8 mouse cellular contexts compared by ENCODE assay signal in genomic region chr12:17882117-17883116, GRCm38 (mm10).
DNase-seq lines count a peak whose midpoint lies in the region; ATAC-seq and TF ChIP-seq lines count a peak whose summit lies in the region.
"Not testable (repeated sequence)": the region's sequence is repeated elsewhere in the genome, so short reads cannot be mapped to it uniquely, and the experiment has no call there.

No protein-coding gene starts in this region.

- H3K36me3 ChIP-seq in ES-Bruce4 (ENCODE audit: control insufficient read depth, insufficient read depth, low read length, poor library complexity, severe bottlenecking); hindbrain, embryonic 14.5 days (replicated peaks; ENCODE audit: control insufficient read depth, insufficient read depth); liver, embryonic 16.5 days (ENCODE audit: control insufficient read depth, insufficient read depth); stomach, embryonic 16.5 days (ENCODE audit: control insufficient read depth, insufficient read depth, low read length): not testable (repeated sequence)

- not testable (repeated sequence) for TF ChIP-seq EP300 in ES-Bruce4 (IDR thresholded peaks at IDR 0.05; ENCODE audit: insufficient read depth, low read depth, low read length)

- H3K4me2 ChIP-seq in hindbrain, embryonic 14.5 days (replicated peaks), result peak overlapping the region; percentile 57
- H3K4me2 ChIP-seq in liver, embryonic 16.5 days (ENCODE audit: low read depth, low read length), result peak overlapping the region; percentile 46
- H3K4me2 ChIP-seq in stomach, embryonic 16.5 days (ENCODE audit: low read depth, low read length), result peak overlapping the region; percentile 61

- TF ChIP-seq POLR2A in ES-Bruce4 (IDR thresholded peaks at IDR 0.05; ENCODE audit: insufficient read depth, low read length); cortical plate, adult 2 months (IDR thresholded peaks at IDR 0.05; ENCODE audit: extremely low read depth, insufficient read depth, low read length): not testable (repeated sequence)

- not testable (repeated sequence) for ATAC-seq in hindbrain, embryonic 14.5 days (ENCODE audit: low FRiP score); liver, embryonic 16.5 days (ENCODE audit: low read depth); stomach, embryonic 16.5 days (ENCODE audit: insufficient read depth, low FRiP score)

- H3K27ac ChIP-seq in ES-Bruce4 (ENCODE audit: insufficient read depth, low read length), result not testable (repeated sequence)
- H3K27ac ChIP-seq in cortical plate, adult 2 months (ENCODE audit: insufficient read depth, low read length), result peak overlapping the region; percentile 90
- peak overlapping the region; percentile 77 for H3K27ac ChIP-seq in gastrocnemius, adult 2 months
- H3K27ac ChIP-seq in hindbrain, embryonic 14.5 days, result peak overlapping the region; percentile 90
- H3K27ac ChIP-seq in liver, embryonic 16.5 days (ENCODE audit: low read length), result peak overlapping the region; percentile 52; the same call in 1 of the 2 replicates
- H3K27ac ChIP-seq in stomach, embryonic 16.5 days (ENCODE audit: low read length), result peak overlapping the region; percentile 85

- intact Hi-C loops in gastrocnemius, adult 2 months (cut with DNase I), result not testable (repeated sequence)

- H3K9ac ChIP-seq in ES-Bruce4 (ENCODE audit: low read depth, poor library complexity, severe bottlenecking), result peak overlapping the region; percentile 74
- H3K9ac ChIP-seq in hindbrain, embryonic 14.5 days, result peak overlapping the region; percentile 81
- H3K9ac ChIP-seq in liver, embryonic 16.5 days (ENCODE audit: low read depth, low read length), result peak overlapping the region; percentile 61
- peak overlapping the region; percentile 93 for H3K9ac ChIP-seq in stomach, embryonic 16.5 days (ENCODE audit: low read length)

- 2% methylated on average over 53 of the region's 65 CpGs for WGBS in hindbrain, embryonic 14.5 days
- 2% methylated on average over 59 of the region's 65 CpGs for WGBS in liver, embryonic 16.5 days (ENCODE audit: insufficient replicate concordance)
- WGBS in stomach, embryonic 16.5 days, result 2% methylated on average over 52 of the region's 65 CpGs

- H3K4me3 ChIP-seq in ES-Bruce4 (ENCODE audit: low read depth, low read length), result peak overlapping the region; percentile 59
- peak overlapping the region; percentile 36 for H3K4me3 ChIP-seq in cortical plate, adult 2 months (ENCODE audit: insufficient read depth, low read length)
- H3K4me3 ChIP-seq in gastrocnemius, adult 2 months, result peak overlapping the region; percentile 86
- H3K4me3 ChIP-seq in hindbrain, embryonic 14.5 days (replicated peaks; ENCODE audit: low read length), result peak overlapping the region; percentile 61
- peak overlapping the region; percentile 68 for H3K4me3 ChIP-seq in liver, embryonic 16.5 days (ENCODE audit: low read depth, low read length)
- peak overlapping the region; percentile 83 for H3K4me3 ChIP-seq in stomach, embryonic 16.5 days (replicated peaks; ENCODE audit: low read length)

- H3K9me3 ChIP-seq in ES-Bruce4 (replicated peaks; ENCODE audit: control insufficient read depth, insufficient read depth, low read length, poor library complexity, severe bottlenecking); liver, embryonic 16.5 days (replicated peaks; ENCODE audit: control insufficient read depth, low read length); stomach, embryonic 16.5 days (replicated peaks; ENCODE audit: control insufficient read depth, low read length): not testable (repeated sequence)
- peaks cover 18% of the 10 kb centered on the region; the same call in 1 of the 2 replicates for H3K9me3 ChIP-seq in hindbrain, embryonic 14.5 days (ENCODE audit: control insufficient read depth, low read length)

- H3K4me1 ChIP-seq in ES-Bruce4 (ENCODE audit: control insufficient read depth, insufficient read depth, low read length); cortical plate, adult 2 months (ENCODE audit: control insufficient read depth, insufficient read depth, low read length); hindbrain, embryonic 14.5 days (replicated peaks; ENCODE audit: control insufficient read depth, insufficient read depth, low read length); liver, embryonic 16.5 days (ENCODE audit: control insufficient read depth, low read depth, low read length); stomach, embryonic 16.5 days (ENCODE audit: control insufficient read depth, insufficient read depth, low read length): not testable (repeated sequence)

- peak; percentile 16 for DNase-seq in gastrocnemius, adult 2 months
- not testable (repeated sequence) for DNase-seq in hindbrain, embryonic 14.5 days (ENCODE audit: low spot score)
- DNase-seq in layer of hippocampus, adult 9-11 months, result peak; percentile 13
- DNase-seq in neural tube, embryonic 10.5 days (ENCODE audit: extremely low spot score, low spot score), result peak; percentile 47

- H3K27me3 ChIP-seq in ES-Bruce4 (ENCODE audit: control insufficient read depth, insufficient read depth, low read length, poor library complexity, severe bottlenecking); hindbrain, embryonic 14.5 days (ENCODE audit: control insufficient read depth, insufficient read depth, low read length); liver, embryonic 16.5 days (ENCODE audit: control insufficient read depth, insufficient read depth, low read depth, low read length); stomach, embryonic 16.5 days (ENCODE audit: control insufficient read depth, insufficient read depth, low read length): not testable (repeated sequence)

- TF ChIP-seq CTCF in ES-Bruce4 (IDR thresholded peaks at IDR 0.05; ENCODE audit: low read depth, low read length); cortical plate, adult 2 months (IDR thresholded peaks at IDR 0.05; ENCODE audit: extremely low read depth, insufficient read depth, low read length); gastrocnemius, adult 2 months (IDR thresholded peaks at IDR 0.05): not testable (repeated sequence)

Comparison
In these comparisons a context has a peak if more than half of its experiments do, and no peak if none do; other contexts are left out.
1. H3K4me3 ChIP-seq: peak in every context shown above with its lines; median percentile 86 in gastrocnemius, adult 2 months; 83 in stomach, embryonic 16.5 days; 68 in liver, embryonic 16.5 days; 61 in hindbrain, embryonic 14.5 days; 59 in ES-Bruce4; 36 in cortical plate, adult 2 months.